Comparison of ENCODE assay signal across 9 mouse cellular contexts in genomic region chr2:71744861-71745507, GRCm38 (mm10). TPM values are rescaled to one million over a fixed set of nuclear protein-coding genes. Genes with fewer than 3 reads are reported as not detected.
DNase-seq lines count a peak whose midpoint lies in the region; ATAC-seq lines count a peak whose summit lies in the region.
"Had no signal": no experiment of that assay in that cellular context is flagged by ENCODE, and none has a peak within 500 bp of the region (broad histone marks: within the 10 kb centered on the region; RNA-seq: fewer than 3 reads in every experiment).

No protein-coding gene starts in this region.

- H3K4me3 ChIP-seq in hindbrain, embryonic 10.5 days, result peak overlapping the region; percentile 13; the same call in 1 of the 2 replicates
- H3K4me3 ChIP-seq in hindbrain, embryonic 13.5 days, result no peak overlapping the region

- H3K27me3 ChIP-seq in hindbrain, embryonic 10.5 days (ENCODE audit: insufficient read depth, poor library complexity, severe bottlenecking), result peaks cover 32% of the 10 kb centered on the region
- peaks cover 15% of the 10 kb centered on the region; the same call in 1 of the 2 replicates for H3K27me3 ChIP-seq in hindbrain, embryonic 13.5 days

- no peaks in the 10 kb centered on the region for H3K36me3 ChIP-seq in hindbrain, embryonic 10.5 days
- no peaks in the 10 kb centered on the region for H3K36me3 ChIP-seq in hindbrain, embryonic 13.5 days
- H3K36me3 ChIP-seq: G1E had no signal

- H3K9me3 ChIP-seq in hindbrain, embryonic 10.5 days, result no peaks in the 10 kb centered on the region
- no peaks in the 10 kb centered on the region for H3K9me3 ChIP-seq in hindbrain, embryonic 13.5 days
- H3K9me3 ChIP-seq: G1E had no signal

- DNase-seq in hindbrain, embryonic 10.5 days (ENCODE audit: low spot score), result peak; percentile 58
- DNase-seq in spleen, postnatal 4 days (ENCODE audit: low spot score in 2 of 2), result peak; percentile 24 to 67
- DNase-seq in spleen, adult 12 weeks (ENCODE audit: low spot score), result no peak
- peak; percentile 17 to 33 for DNase-seq in kidney, postnatal 36 days
- DNase-seq in urinary bladder, postnatal 14 days (ENCODE audit: low spot score), result no peak

- no peak for ATAC-seq in hindbrain, embryonic 13.5 days (ENCODE audit: low FRiP score)
- ATAC-seq in neutrophil, adult 5-6 weeks (ENCODE audit: extremely low read depth, insufficient number of reproducible peaks, low FRiP score, poor library complexity, severe bottlenecking), result peak; percentile 23; the same call in 1 of the 2 replicates
- no peak for ATAC-seq in cerebellum, adult (ENCODE audit: insufficient number of reproducible peaks, low FRiP score, low TSS enrichment)

- 4% methylated on average over 11 of the region's 11 CpGs for WGBS in hindbrain, embryonic 10.5 days
- 9% methylated on average over 11 of the region's 11 CpGs for WGBS in hindbrain, embryonic 13.5 days

- no peak overlapping the region for H3K4me2 ChIP-seq in hindbrain, embryonic 13.5 days

- H3K27ac ChIP-seq in hindbrain, embryonic 10.5 days, result peak overlapping the region; percentile 81
- no peak overlapping the region for H3K27ac ChIP-seq in hindbrain, embryonic 13.5 days

- H3K9ac ChIP-seq in hindbrain, embryonic 13.5 days, result no peak overlapping the region

- peaks cover 50% of the 10 kb centered on the region for H3K4me1 ChIP-seq in hindbrain, embryonic 10.5 days (replicated peaks)
- H3K4me1 ChIP-seq in hindbrain, embryonic 13.5 days (replicated peaks), result peaks cover 26% of the 10 kb centered on the region

RNA-seq across cellular contexts. Expression of gene Itga6, which starts 0.4 kb away (rescaled TPM):
- polyA plus RNA-seq in hindbrain, embryonic 10.5 days (2016; fragmentation: Nextera tagmentation; extraction: Ambion mirVana), result 19.5 and 28.0 TPM in 2 replicates
- 20.7 and 25.9 TPM in 2 replicates for polyA plus RNA-seq in hindbrain, embryonic 13.5 days (2015; fragmentation: Nextera tagmentation; extraction: Ambion mirVana)
- 57.4 and 59.8 TPM in 2 replicates for total RNA-seq in neutrophil, adult 5-6 weeks (2017)

Comparison
In these comparisons a context has a peak if more than half of its experiments do, and no peak if none do; other contexts are left out.
1. DNase-seq: peak in hindbrain, embryonic 10.5 days (single experiment), spleen, postnatal 4 days (2 of 2) and kidney, postnatal 36 days (2 of 2); none in spleen, adult 12 weeks (single experiment) and urinary bladder, postnatal 14 days (single experiment).